Mouse (Mus musculus): ENCODE data around the gene Pdlim5.

GRCm38 (mm10) chr3:142280366-142281092 is 115.0 kb downstream of the Pdlim5 start:
- TF ChIP-seq CTCF (IDR thresholded peaks at IDR 0.05; ENCODE audit: borderline replicate concordance, insufficient read depth, low read length) (no peak), POLR2A (IDR thresholded peaks at IDR 0.05; ENCODE audit: low read depth, low read length) (no peak)

Measured in embryonic fibroblast, embryonic 13.5 days (primary cell).